Mouse (Mus musculus): ENCODE measurements around the gene Platr17.

DNA sequence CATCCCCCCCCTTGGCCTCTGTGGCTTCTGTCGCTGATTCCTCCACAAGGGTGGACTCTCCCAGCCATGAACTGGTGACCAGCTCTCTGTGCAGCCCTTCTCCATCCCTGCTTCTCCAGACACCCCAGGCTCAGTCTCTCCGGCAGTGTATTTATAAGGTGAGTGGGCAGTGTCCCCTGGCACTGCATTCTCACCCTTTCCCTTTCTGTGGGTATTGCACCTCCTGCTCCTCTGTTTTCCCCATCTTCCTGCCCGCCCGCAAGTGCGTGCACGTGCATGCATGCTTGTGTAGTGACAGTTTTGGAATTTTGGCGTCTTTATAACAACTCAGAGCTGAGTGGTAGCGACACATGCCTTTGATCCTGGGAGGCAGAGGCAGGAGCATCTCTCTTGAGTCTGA, 9.0 kb downstream of the Platr17 start:
- no peak for TF ChIP-seq CTCF (IDR thresholded peaks at IDR 0.05 in 2 of 3, conservative IDR thresholded peaks at IDR 0.05 in 1 of 3; ENCODE audit: control insufficient read depth in 1 of 3, insufficient read depth in 1 of 3, low read depth in 2 of 3, low read length in 3 of 3, poor library complexity in 1 of 3, severe bottlenecking in 1 of 3)
- no peak for TF ChIP-seq ETS1 (IDR thresholded peaks at IDR 0.05; ENCODE audit: low read depth, low read length)
- no peak for TF ChIP-seq POLR2A (IDR thresholded peaks at IDR 0.05; ENCODE audit: control insufficient read depth in 1 of 2, insufficient read depth in 1 of 2, low read depth in 1 of 2, low read length in 2 of 2, poor library complexity in 1 of 2)
- TF ChIP-seq GABPA (IDR thresholded peaks at IDR 0.05; ENCODE audit: low read depth, low read length) = no peak
- TF ChIP-seq ZMIZ1 (IDR thresholded peaks at IDR 0.05; ENCODE audit: low read depth, low read length) = no peak
- no peak for TF ChIP-seq USF2 (IDR thresholded peaks at IDR 0.05; ENCODE audit: borderline replicate concordance in 1 of 2, insufficient read depth in 1 of 2, low read depth in 1 of 2, low read length in 2 of 2)
- TF ChIP-seq UBTF (IDR thresholded peaks at IDR 0.05; ENCODE audit: borderline replicate concordance, insufficient read depth, low read depth, low read length) = no peak
- TF ChIP-seq SIN3A (IDR thresholded peaks at IDR 0.05; ENCODE audit: low read length) = no peak
- no peak for TF ChIP-seq CHD2 (IDR thresholded peaks at IDR 0.05; ENCODE audit: low read length)
